Mouse (Mus musculus): ENCODE measurements around the gene Abca12.

Abca12 gene

GRCm38 (mm10) chr1:71414810-71415209 lies at the start of gene Abca12:
Gene Abca12 (minus strand): TSS chr1:71414910.
- no peak for DNase-seq (ENCODE audit: low read depth, low spot score)

- no peak for DNase-seq (ENCODE audit: low read depth, low spot score)
These were observed 43.3 kb upstream of the Abca12 start for GRCm38 (mm10) chr1:71457961-71458360.

- no peak for DNase-seq (ENCODE audit: low read depth, low spot score)
These were observed 32.7 kb upstream of the Abca12 start for GRCm38 (mm10) chr1:71447424-71447823.

- no peak for DNase-seq (ENCODE audit: low read depth, low spot score)
These were observed 7.1 kb upstream of the Abca12 start for GRCm38 (mm10) chr1:71421741-71422333.

- DNase-seq (ENCODE audit: low read depth, low spot score), result no peak
These were observed 3.8 kb upstream of the Abca12 start for GRCm38 (mm10) chr1:71418467-71418866.

DNA sequence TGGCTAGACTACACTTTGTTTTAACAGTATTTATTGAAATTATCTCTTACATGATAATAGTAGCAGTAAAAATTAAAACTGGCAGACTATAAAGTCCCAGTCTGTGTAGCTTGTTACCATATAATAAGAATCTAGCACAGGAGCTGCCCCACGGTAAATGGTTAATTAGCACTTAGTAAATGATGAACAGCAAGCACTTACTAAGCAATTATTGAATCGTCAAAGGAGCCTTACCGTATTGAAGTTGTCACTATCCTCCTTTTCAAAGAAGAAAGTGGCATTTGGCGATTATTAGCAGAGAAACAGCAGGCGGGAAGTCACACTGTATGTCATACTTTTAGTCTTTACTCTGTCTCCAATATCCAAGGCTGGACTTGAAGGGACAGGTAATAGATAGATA lies 3.2 kb upstream of the Abca12 start:
- no peak for DNase-seq (ENCODE audit: low read depth, low spot score)

- no peak for DNase-seq (ENCODE audit: low read depth, low spot score)
These were observed 626 bp downstream of the Abca12 start for GRCm38 (mm10) chr1:71414084-71414483.

DNA sequence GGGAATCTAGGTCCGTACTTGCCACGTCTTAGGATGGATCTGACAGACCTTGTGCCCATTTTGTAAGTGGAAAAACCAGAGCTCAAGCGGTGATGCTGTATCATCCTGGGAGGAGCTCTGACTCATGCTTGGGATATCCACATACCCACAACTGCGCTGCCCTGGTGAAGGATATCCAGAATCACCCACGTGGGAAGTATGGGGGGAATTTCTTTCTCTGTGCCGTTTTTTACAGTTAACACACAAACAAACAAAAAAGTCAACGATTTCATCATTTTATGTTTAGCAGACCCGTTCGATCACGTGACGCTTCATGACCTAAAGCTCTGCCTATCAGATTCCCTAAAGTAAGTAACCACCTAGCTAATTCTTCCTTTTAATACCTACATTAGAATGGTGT lies 1.6 kb downstream of the Abca12 start:
- no peak for DNase-seq (ENCODE audit: low read depth, low spot score)

DNA sequence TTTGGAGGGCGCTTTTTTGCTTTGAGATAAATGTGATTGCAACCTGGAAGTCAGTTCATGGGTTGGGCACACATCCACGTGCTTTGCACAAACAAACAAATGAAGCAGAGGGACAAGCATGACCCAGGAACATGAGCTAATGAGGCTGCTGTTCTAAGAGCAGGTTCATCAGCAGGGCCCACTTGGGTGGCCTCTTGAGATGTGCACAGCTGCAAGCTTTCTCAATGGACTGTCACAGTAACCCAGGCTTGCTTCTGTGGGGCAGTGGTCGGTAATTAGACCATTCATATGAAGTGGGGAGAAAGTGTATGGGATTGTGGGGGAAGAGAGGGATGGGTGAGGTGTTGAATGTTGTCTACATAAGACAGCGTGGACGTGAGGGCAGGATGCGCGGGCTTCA lies 7.0 kb downstream of the Abca12 start:
- DNase-seq (ENCODE audit: low read depth, low spot score), result no peak

DNA sequence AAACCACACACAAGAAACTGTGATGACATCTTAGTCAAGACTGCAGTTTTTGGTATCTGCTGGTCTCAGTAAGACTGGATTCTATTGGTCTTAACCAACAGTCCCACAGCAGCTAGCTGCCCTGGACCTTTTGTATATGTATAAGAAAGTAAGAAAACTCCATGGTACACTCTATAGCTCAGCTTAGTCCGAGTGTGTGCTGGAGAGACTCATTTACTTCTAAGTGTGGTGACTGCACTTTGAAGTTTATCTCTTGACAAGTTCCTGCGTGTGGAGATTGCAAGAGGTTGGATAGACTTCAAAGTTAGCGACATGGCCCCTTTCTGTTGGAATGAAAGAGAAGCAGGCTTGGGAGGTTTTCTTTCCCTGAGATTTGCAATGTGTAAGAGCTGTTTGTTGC lies 17.1 kb downstream of the Abca12 start:
- DNase-seq (ENCODE audit: low read depth, low spot score), result no peak

GRCm38 (mm10) chr1:71396105-71396504 lies 18.6 kb downstream of the Abca12 start:
- no peak for DNase-seq (ENCODE audit: low read depth, low spot score)

GRCm38 (mm10) chr1:71394177-71394576 lies 20.5 kb downstream of the Abca12 start:
- DNase-seq (ENCODE audit: low read depth, low spot score), result no peak

DNA sequence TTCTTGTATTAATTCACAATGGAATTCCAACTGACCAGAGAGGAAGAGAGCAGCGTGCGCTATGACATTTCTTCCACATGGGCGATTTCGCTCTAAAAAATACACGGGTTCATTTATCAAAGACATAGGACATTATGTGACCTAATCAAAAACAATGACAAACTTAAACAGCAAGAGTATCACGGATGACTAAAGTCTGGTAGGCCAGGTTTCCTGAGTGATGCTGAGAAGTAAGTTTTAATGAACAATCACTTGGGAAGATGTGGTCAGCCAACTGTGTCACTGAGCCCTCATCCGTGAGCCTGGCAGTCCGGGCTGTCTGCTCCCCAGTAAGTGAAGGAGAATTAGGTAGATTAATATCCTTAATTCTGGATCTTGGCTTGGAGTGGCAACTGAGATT lies 21.2 kb downstream of the Abca12 start:
- DNase-seq (ENCODE audit: low read depth, low spot score), result no peak

- no peak for DNase-seq (ENCODE audit: low read depth, low spot score)
These were observed 22.2 kb downstream of the Abca12 start for GRCm38 (mm10) chr1:71392463-71392862.

DNA sequence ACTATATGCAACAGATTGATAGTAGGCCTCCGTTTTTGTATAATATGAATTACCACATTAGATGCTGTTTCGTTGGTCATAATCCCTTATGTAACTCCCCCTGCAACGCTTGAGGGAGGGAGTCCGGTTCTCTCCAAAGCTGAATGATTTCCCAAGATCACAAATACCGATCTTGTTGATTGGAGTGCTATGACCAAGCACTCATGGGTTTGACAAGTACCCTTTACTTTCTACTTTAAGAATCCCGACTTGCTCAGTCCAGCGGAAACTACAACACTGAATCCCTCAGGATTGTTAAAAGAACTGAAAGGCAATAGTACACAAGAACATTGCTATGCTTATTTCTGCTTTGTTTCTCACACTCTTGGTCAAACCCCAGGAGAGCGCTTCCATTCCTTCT lies 28.1 kb downstream of the Abca12 start:
- DNase-seq (ENCODE audit: low read depth, low spot score), result no peak

DNA sequence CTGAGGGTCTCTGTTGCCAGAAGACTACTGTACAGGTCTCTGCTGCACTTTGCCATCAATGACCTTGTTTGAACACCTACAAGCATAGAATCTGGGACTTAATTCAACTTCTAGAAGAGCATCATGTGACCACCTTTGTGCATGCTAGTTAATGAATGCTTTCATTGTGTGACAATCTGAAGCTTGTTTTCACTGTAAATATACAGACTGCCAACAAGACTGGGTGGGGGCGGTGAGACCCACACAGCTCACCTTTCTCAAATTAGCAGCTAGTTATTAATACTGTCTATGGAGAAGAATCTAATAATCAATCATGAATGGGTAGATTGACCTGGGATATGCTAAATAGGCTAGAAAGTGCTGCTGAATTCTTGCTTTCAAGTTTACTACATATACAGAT lies 30.6 kb downstream of the Abca12 start:
- DNase-seq (ENCODE audit: low read depth, low spot score), result no peak

DNA sequence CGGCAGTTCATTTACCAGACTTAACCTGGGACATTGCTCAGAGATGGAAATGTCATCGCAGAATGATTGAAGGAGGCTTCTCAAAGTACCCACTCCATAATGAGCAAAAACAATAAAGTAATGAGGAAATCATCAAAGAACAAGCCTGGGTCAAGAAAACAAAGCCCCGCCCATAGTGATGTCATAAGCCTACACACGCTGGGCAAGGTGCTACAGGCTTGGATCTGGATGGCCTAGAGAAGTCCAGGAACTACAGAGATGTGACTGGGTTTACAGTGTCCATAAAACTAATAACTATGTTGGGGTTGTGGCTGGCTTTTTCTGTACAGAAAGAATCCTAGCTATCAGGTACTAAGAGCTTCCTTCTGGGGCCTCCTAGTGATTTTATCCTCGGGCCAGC lies 41.6 kb downstream of the Abca12 start:
- no peak for DNase-seq (ENCODE audit: low read depth, low spot score)

DNA sequence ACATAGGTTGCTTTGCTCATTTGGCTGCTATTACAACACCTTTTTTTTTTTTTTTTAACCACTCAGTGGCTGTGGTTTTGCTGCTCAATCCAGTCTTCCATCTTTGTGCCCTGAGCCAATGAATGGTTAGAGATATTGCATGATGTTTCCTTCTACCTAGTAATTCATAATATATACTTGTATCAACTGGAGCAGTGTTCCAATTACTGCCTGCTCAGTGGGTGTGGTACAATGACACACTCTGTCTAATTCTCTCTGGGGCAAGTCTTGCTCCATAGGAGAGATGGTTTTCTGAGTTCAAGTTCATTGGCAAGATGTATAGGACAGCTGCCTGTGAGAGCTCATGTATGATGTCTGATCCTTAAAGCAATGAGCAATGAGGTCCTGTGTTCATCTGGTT lies 44.4 kb downstream of the Abca12 start:
- DNase-seq (ENCODE audit: low read depth, low spot score), result no peak

GRCm38 (mm10) chr1:71367770-71368169 lies 46.9 kb downstream of the Abca12 start:
- DNase-seq (ENCODE audit: low read depth, low spot score), result no peak

DNA sequence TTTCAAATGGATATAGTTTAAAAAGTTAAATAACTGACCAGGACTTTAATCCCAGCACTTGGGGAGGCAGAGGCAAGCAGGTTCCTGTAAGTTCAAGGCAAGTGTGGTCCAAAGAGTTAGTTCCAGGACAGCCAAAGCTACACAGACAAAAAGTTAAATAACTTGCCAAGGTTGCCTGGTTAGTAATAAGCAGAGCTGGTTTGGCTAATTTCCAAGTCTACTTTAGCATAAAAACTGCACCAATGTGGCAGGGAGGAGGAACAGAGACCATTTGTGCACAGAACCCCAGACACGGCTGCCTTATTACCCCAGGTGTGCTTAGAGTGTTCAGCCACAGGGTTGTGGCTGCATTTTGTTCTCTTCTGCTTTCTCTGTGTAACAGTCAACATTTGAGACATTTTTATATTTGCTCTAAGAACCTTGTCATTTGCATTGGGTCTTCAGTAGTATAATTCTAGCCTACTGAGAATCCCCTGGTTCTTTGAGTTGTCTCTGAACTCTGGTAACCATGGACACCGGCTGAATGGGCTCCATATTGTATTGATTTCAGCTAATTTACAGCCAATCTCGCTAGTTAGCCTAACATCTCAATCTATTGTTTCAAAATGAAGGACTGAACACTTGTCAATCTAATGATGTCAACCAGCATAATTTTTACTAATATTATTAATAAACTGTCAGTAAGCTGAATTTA lies 71.7 kb downstream of the Abca12 start:
- DNase-seq (ENCODE audit: low read depth, low spot score), result no peak

GRCm38 (mm10) chr1:71342261-71342594 lies 72.5 kb downstream of the Abca12 start:
- no peak for DNase-seq (ENCODE audit: low read depth, low spot score)

DNA sequence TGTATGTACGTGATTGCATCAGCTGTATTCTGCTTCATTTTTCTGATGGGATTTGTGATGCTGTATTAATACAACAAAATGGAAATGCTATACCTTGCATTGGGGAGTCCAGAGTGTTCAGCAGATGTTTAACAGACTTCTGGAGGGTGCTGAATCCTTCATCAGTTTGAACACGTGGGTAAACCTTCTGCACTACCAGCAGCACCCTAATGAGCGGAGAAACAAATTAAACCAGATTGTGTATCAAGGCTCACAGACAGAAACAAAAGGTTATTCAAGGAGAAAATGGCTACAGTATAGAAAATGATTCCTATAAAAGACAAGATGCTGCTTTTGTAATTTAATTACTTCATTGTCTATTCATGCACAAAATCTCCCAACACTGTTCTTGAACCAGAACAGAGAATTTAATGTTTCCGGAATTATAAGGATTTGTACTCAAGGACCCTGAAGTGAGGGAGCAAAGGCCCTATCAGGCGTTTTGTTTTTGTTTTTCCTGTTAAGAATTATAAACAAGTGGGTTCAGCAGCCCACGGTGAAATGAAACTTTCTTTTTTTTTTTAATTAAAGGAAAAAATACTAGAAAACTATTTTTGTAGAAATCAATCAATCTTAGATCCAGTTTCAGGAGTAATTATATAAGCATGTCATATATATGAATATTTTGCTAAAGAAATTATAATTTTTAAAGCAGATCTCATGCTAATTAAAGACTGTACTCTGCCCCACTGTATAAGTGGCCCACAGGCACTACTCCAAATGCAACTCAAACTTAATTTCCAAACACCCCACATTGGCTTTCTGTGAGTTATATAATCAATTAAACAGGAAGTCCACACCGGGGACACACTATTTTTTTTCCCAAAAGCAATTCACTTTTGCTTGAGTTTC lies 73.1 kb downstream of the Abca12 start:
- no peak for DNase-seq (ENCODE audit: low read depth, low spot score)
